Mouse (Mus musculus) heart, adult 8-10 months (tissue): ENCODE results near the gene Mageb4. TPM values are rescaled to one million over a fixed set of nuclear protein-coding genes. Genes with fewer than 3 reads are reported as not detected.
"Not testable (repeated sequence)": the region's sequence is repeated elsewhere in the genome, so short reads cannot be mapped to it uniquely, and the experiment has no call there.

Source experiments
- DNase-seq: peaks from one replicate; pipeline ENCODE4 v3.0.0; 2022; ENCODE audit warnings: low spot score
- total RNA-seq, 4 experiments: library from RNA; stranded (reverse); gene quantifications; 2 replicates each; pipeline ENCODE4 v1.2.4; 2022

The Mageb4 gene
- total RNA-seq: not detected

DNA sequence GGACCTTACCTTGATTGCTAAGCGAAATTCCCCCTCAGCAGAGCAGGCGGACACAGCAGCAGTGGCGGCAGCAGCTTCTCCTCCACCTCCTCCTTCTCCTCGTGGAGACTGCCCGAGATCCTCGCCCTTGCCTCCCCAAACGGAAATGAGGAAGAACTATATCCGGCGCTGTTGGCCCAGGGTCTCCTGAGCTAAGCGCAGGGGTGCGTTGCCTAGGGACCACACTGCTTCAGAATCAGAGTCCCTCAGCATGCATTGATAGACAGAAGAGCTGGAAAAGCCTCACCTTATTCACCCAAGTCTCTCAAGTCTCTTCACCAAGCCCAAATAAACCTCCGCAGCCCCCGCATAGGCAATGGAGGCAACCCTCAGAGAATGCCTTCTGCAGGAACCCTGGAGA, at the start of gene Mageb4:
Mageb4 (minus strand) TSS at position 101 of the 400 bp plus-strand sequence.
- DNase-seq: not testable (repeated sequence)

GRCm38 (mm10) chrX:86284597-86284996, 20.3 kb downstream of the Mageb4 start:
- DNase-seq: not testable (repeated sequence)

DNA sequence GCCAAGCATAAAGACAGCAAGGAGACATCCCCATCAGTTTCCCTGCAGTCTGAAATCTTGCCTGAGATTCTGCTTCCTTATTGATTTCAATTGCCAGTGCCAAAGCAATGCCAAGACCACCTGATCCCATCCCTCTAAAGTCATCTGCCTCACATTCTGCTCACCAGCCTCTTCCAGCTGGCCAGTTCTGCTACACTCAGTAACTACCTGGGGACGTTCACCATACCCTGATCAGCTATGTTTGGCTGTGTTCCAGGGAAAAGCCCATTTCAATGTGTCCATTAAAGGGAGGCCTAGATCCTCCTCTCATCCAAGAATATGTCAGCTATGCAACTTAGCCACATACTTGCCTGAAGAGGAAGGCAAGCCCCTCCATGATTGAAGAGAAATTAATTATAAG, 58.9 kb downstream of the Mageb4 start:
- DNase-seq: not testable (repeated sequence)

DNA sequence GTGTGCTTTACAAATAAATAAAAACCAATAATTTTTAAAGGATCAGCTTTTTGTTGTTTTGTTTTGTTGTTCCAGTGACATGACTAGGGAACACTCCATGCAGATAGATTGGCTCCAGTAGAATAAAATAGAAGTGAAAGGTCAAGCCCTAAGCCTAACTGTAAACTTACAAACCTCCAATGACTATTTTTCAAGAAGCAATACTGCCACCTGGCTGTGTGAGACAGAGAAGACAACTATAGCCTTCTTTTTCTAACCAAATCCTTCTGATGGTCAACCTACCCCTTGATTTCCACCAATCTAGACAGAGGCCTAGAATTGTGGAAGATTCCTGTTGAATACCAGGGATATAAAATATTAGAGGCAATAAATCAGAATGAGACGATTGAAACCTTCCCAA, 67.6 kb downstream of the Mageb4 start:
- DNase-seq: no peak

Other genes with a start within 250 kb of the Mageb4 start
- gene Nr0b1, start 113.3 kb downstream of the Mageb4 start, total RNA-seq: not detected